Mouse (Mus musculus): ENCODE results near the gene Pak4.

DNA sequence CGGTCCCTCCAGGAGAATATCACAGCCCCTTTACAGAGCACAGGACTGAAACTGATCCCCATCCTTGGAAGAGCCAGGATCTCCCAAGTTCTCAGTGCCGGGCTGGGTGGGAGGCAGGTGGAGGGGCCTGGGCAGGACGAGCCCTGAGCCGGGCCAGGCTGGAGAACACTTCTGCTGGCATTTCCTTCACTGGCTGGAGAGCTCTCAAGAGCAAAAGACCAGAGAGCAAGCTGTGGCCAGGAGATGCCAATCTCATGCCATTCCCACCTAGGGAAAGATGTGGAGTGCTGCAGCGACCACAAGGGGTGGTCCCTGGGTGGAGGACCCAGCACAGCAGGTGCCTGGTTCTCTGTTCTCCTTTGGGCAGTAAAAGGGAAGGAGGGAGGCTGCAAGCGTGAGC is 13.0 kb downstream of the Pak4 start:
- no peak for TF ChIP-seq POLR2A (IDR thresholded peaks at IDR 0.05; ENCODE audit: low read depth, low read length)
- TF ChIP-seq CTCF (IDR thresholded peaks at IDR 0.05; ENCODE audit: borderline replicate concordance, insufficient read depth, low read length) = no peak
